Mouse (Mus musculus) forebrain, embryonic 15.5 days (tissue): ENCODE results near the gene Ptdss2. TPM values are rescaled to one million over a fixed set of nuclear protein-coding genes. Genes with fewer than 3 reads are reported as not detected.
A peak's percentile ranks its signal among the peaks of the same experiment; 100 is the strongest.

Experiments
- ATAC-seq: fragments of 200-750 bp; cut with Nextera tagmentation; replicated peaks from 2 replicates; pipeline ENCODE4 v1.8.0; 2017; ENCODE audit warnings: mild to moderate bottlenecking, moderate TSS enrichment, moderate library complexity
- H3K27ac ChIP-seq: fragments of 300-500 bp; sonication (generic); replicated peaks from 2 replicates; pipeline ENCODE4 v1.5.1; 2015; ENCODE audit warnings: mild to moderate bottlenecking, inconsistent platforms
- H3K27me3 ChIP-seq: fragments of 300-500 bp; sonication (generic); 2 replicates; pipeline ENCODE4 v1.6.1; 2015; ENCODE audit warnings: inconsistent platforms
- H3K36me3 ChIP-seq: fragments of 300-500 bp; sonication (generic); 2 replicates; pipeline ENCODE4 v1.6.1; 2015; ENCODE audit warnings: mild to moderate bottlenecking, inconsistent platforms
- H3K4me1 ChIP-seq: fragments of 300-500 bp; sonication (generic); 2 replicates; pipeline ENCODE4 v1.6.1; 2015; ENCODE audit warnings: inconsistent platforms
- H3K4me2 ChIP-seq: fragments of 300-500 bp; sonication (generic); replicated peaks from 2 replicates; pipeline ENCODE4 v1.6.1; 2015; ENCODE audit warnings: mild to moderate bottlenecking, inconsistent platforms
- H3K4me3 ChIP-seq: fragments of 300-500 bp; sonication (generic); 2 replicates; pipeline ENCODE4 v1.5.1; 2015; ENCODE audit warnings: mild to moderate bottlenecking, inconsistent platforms
- H3K9ac ChIP-seq: fragments of 300-500 bp; sonication (generic); replicated peaks from 2 replicates; pipeline ENCODE4 v1.6.1; 2015; ENCODE audit warnings: mild to moderate bottlenecking, inconsistent platforms
- H3K9me3 ChIP-seq: fragments of 300-500 bp; sonication (generic); 2 replicates; pipeline ENCODE4 v1.6.1; 2016; ENCODE audit warnings: inconsistent platforms
- WGBS: fragments of 180-500 bp; shearing (Covaris S2); methylation state at CpG from one replicate; pipeline ENCODE4 v1.1.7; 2015; ENCODE audit warnings: mixed read lengths; 5-methylcytosine and 5-hydroxymethylcytosine counted together
- polyA plus RNA-seq: library from polyadenylated mRNA; unstranded; fragments of >200 nt; fragmentation: Nextera tagmentation; extraction: Ambion mirVana; gene quantifications from 2 replicates; pipeline ENCODE4 v1.2.1, GENCODE M21; 2015

Ptdss2 gene
- polyA plus RNA-seq, 1 experiment from 2014 or later: 74.5 TPM

- H3K27ac ChIP-seq: no peak overlapping the region
- no peaks in the 10 kb centered on the region for H3K27me3 ChIP-seq
- 90% methylated on average over 6 of the region's 6 CpGs for WGBS
- no peak overlapping the region for H3K4me2 ChIP-seq
- H3K4me3 ChIP-seq: no peak overlapping the region
- peaks cover 17% of the 10 kb centered on the region for H3K36me3 ChIP-seq
- peaks cover 17% of the 10 kb centered on the region for H3K4me1 ChIP-seq
- H3K9ac ChIP-seq: no peak overlapping the region
- no peak for ATAC-seq
- no peaks in the 10 kb centered on the region for H3K9me3 ChIP-seq
Observed at GRCm38 (mm10) chr7:141164850-141165249, 42.7 kb downstream of the Ptdss2 start.

DNA sequence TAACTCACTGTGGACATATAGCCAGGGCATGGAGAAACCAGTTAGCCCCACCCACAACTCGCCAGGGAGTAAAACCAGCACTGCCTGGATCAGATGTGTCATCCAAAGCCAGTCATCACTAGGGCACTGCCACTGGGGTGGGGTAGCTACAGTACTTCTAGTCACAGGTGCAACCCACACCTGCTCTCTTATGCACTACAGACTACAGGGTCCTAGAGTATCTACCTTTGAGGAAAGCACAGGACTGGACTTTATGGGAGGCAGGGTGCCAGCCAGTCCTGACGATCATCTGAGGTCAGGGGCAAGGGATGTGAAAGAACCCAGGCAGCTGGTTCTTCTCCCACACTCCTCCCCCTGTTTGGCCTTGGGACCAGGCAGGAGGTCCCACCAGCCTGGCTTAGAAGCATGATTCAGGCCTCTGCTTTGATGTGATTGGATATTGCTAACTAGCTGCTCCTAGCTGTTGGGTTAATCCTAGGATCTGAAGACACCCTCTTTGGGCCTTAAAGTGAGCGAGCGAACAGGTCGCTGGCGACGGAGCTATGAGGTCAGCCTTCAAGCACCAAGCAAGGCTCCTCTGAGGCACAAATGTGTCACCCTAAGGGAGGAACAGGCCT lies 45.8 kb downstream of the Ptdss2 start:
- H3K4me1 ChIP-seq: peaks cover 19% of the 10 kb centered on the region
- H3K36me3 ChIP-seq: no peaks in the 10 kb centered on the region
- no peaks in the 10 kb centered on the region for H3K9me3 ChIP-seq
- 18% methylated on average over 7 of the region's 7 CpGs for WGBS
- peak overlapping the region; percentile 43 for H3K4me2 ChIP-seq
- ATAC-seq: no peak
- no peak overlapping the region for H3K27ac ChIP-seq
- peak overlapping the region; percentile 37 for H3K9ac ChIP-seq
- H3K27me3 ChIP-seq: no peaks in the 10 kb centered on the region
- H3K4me3 ChIP-seq: peak overlapping the region; percentile 34

GRCm38 (mm10) chr7:141168518-141168953 lies 46.4 kb downstream of the Ptdss2 start:
- no peaks in the 10 kb centered on the region for H3K36me3 ChIP-seq
- peak overlapping the region; percentile 43 for H3K4me2 ChIP-seq
- ATAC-seq: no peak
- peaks cover 25% of the 10 kb centered on the region for H3K4me1 ChIP-seq
- no peak overlapping the region for H3K27ac ChIP-seq
- H3K9ac ChIP-seq: peak overlapping the region; percentile 37
- no peaks in the 10 kb centered on the region for H3K27me3 ChIP-seq
- H3K4me3 ChIP-seq: peak overlapping the region; percentile 34
- H3K9me3 ChIP-seq: no peaks in the 10 kb centered on the region
- WGBS: 6% methylated on average over 22 of the region's 22 CpGs

DNA sequence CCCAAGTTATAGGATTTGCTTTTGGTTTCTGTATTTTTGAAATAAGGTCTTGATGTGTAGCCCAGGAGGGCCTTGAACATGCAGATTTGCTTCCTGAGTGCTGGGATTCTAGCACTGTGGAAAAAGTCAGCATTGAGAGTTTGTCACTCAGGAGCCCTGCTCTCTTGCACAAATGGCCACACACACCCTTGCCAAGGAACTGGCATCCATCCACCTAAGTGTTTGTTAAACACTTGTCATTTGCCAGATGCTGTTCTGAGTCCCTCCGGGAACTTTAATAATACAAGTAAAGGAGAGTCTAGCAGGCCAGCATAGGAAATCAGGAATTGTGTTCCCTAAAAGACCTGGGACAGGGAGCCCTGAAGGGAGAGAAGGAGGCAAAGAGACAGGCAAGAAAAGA lies 47.1 kb downstream of the Ptdss2 start:
- no peak overlapping the region for H3K4me3 ChIP-seq
- H3K36me3 ChIP-seq: no peaks in the 10 kb centered on the region
- peaks cover 25% of the 10 kb centered on the region for H3K4me1 ChIP-seq
- H3K27ac ChIP-seq: no peak overlapping the region
- WGBS: 34% methylated on average over 1 of the region's 1 CpGs
- no peak overlapping the region for H3K9ac ChIP-seq
- H3K27me3 ChIP-seq: no peaks in the 10 kb centered on the region
- no peak for ATAC-seq
- no peak overlapping the region for H3K4me2 ChIP-seq
- H3K9me3 ChIP-seq: no peaks in the 10 kb centered on the region

DNA sequence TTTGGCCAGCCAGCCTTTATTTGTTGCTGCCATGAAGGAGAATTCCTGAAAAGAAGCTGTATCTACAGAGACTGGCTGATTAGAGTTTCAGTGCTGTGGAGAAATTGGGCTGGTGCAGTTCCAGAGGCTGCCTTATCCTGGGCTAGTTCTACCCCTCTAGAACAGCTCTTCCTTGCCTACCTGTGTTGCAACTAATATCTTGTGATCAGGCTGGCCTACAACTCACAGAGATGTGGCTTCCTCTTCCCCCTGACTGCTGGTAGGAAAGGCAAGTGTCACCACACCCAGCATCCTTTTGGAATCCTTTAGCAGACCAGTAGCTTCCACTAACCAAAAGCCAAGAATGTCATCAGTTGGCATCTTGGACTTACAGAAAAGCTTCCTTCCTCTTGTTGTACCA lies 47.7 kb downstream of the Ptdss2 start:
- H3K4me3 ChIP-seq: no peak overlapping the region
- H3K27ac ChIP-seq: no peak overlapping the region
- no peak overlapping the region for H3K4me2 ChIP-seq
- no peaks in the 10 kb centered on the region for H3K36me3 ChIP-seq
- H3K4me1 ChIP-seq: peaks cover 25% of the 10 kb centered on the region
- H3K9me3 ChIP-seq: no peaks in the 10 kb centered on the region
- no peaks in the 10 kb centered on the region for H3K27me3 ChIP-seq
- H3K9ac ChIP-seq: no peak overlapping the region
- no peak for ATAC-seq

- no peaks in the 10 kb centered on the region for H3K27me3 ChIP-seq
- peak within 1 kb of the TSS; percentile 72 for H3K9ac ChIP-seq
- H3K4me2 ChIP-seq: peak within 1 kb of the TSS; percentile 79
- H3K27ac ChIP-seq: peak within 1 kb of the TSS; percentile 95
- peaks cover 25% of the 10 kb centered on the region for H3K4me1 ChIP-seq
- peak within 1 kb of the TSS; percentile 63 for H3K4me3 ChIP-seq
- no peaks in the 10 kb centered on the region for H3K9me3 ChIP-seq
- peak; percentile 98 for ATAC-seq
- H3K36me3 ChIP-seq: no peaks in the 10 kb centered on the region
- WGBS: 3% methylated on average over 55 of the region's 55 CpGs
Observed at GRCm38 (mm10) chr7:141172116-141173006, 50.2 kb downstream of the Ptdss2 start, which contains the start of gene Rnh1. Gene Rnh1 (minus strand): TSS chr7:141172857.

GRCm38 (mm10) chr7:141173323-141173850 lies 51.2 kb downstream of the Ptdss2 start:
- ATAC-seq: no peak
- no peaks in the 10 kb centered on the region for H3K27me3 ChIP-seq
- 88% methylated on average over 5 of the region's 5 CpGs for WGBS
- no peaks in the 10 kb centered on the region for H3K36me3 ChIP-seq
- H3K9ac ChIP-seq: peak overlapping the region; percentile 72
- H3K9me3 ChIP-seq: no peaks in the 10 kb centered on the region
- peak overlapping the region; percentile 95 for H3K27ac ChIP-seq
- peak overlapping the region; percentile 63 for H3K4me3 ChIP-seq
- peak overlapping the region; percentile 79 for H3K4me2 ChIP-seq
- peaks cover 19% of the 10 kb centered on the region for H3K4me1 ChIP-seq

DNA sequence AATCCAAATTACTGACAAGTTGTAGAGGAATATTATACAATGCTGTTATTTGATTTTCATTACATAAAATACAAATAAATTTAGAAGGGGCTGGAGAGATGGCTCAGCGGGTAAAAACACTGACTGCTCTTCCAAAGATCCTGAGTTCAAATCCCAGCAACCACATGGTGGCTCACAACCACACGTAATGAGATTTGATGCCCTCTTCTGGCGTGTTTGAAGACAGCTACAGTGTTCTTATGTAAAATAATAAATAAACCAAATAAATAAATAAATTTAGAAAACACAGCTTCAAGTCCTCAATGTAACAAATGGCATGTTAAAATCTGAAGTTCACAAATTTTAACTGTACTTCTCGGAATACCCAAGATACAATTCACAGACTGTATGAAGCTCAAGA lies 52.9 kb downstream of the Ptdss2 start:
- no peaks in the 10 kb centered on the region for H3K36me3 ChIP-seq
- ATAC-seq: no peak
- no peaks in the 10 kb centered on the region for H3K27me3 ChIP-seq
- no peak overlapping the region for H3K4me2 ChIP-seq
- H3K27ac ChIP-seq: no peak overlapping the region
- 95% methylated on average over 4 of the region's 4 CpGs for WGBS
- no peak overlapping the region for H3K4me3 ChIP-seq
- no peak overlapping the region for H3K9ac ChIP-seq
- H3K9me3 ChIP-seq: no peaks in the 10 kb centered on the region
- peaks cover 8% of the 10 kb centered on the region for H3K4me1 ChIP-seq

DNA sequence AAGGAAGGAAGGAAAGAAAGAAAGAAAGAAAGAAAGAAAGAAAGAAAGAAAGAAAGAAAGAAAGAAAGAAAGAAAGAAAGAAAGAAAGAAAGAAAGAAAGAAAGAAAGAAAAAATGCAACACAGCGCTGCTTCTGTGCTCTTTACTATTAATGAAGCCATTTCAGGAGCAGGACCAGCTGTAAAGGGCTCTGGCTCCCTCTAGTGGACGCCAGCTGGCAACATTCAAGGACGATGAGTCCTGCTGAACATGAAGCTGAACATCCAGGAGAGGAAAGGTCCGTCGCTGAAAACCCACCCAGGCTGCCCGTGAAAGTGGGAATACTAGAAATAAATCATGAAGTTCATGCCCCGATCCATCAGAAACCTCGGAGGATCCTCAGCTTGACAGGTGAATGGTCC lies 54.0 kb downstream of the Ptdss2 start:
- under 1% methylated on average over 8 of the region's 8 CpGs for WGBS

GRCm38 (mm10) chr7:141188194-141188593 lies 66.0 kb downstream of the Ptdss2 start:
- Histone ChIP-seq H3K4me3 (no peak overlapping the region), H3K4me2 (no peak overlapping the region), H3K9me3 (no peaks in the 10 kb centered on the region), H3K9ac (no peak overlapping the region), H3K27me3 (no peaks in the 10 kb centered on the region), H3K4me1 (peaks cover 15% of the 10 kb centered on the region), H3K36me3 (peaks cover 29% of the 10 kb centered on the region), H3K27ac (no peak overlapping the region)
- no peak for ATAC-seq
- WGBS: 90% methylated on average over 3 of the region's 3 CpGs

More for the DNA sequence above, 54.0 kb downstream of the Ptdss2 start:
- no peak overlapping the region for H3K4me3 ChIP-seq
- no peaks in the 10 kb centered on the region for H3K36me3 ChIP-seq
- H3K4me1 ChIP-seq: peaks cover 8% of the 10 kb centered on the region
- H3K4me2 ChIP-seq: 0 out of 2 replicates have a peak overlapping the region, but pooled peaks have one; percentile 11
- H3K9ac ChIP-seq: no peak overlapping the region; the same call in 1 of the 2 replicates
- ATAC-seq: no peak
- no peaks in the 10 kb centered on the region for H3K27me3 ChIP-seq
- H3K9me3 ChIP-seq: no peaks in the 10 kb centered on the region
- no peak overlapping the region for H3K27ac ChIP-seq

- Histone ChIP-seq H3K27me3 (no peaks in the 10 kb centered on the region), H3K4me3 (no peak overlapping the region), H3K9ac (no peak overlapping the region), H3K9me3 (no peaks in the 10 kb centered on the region), H3K36me3 (peaks cover 29% of the 10 kb centered on the region), H3K4me1 (peaks cover 16% of the 10 kb centered on the region), H3K4me2 (no peak overlapping the region), H3K27ac (no peak overlapping the region)
- 91% methylated on average over 3 of the region's 3 CpGs for WGBS
- no peak for ATAC-seq
Observed at GRCm38 (mm10) chr7:141188733-141189132, 66.6 kb downstream of the Ptdss2 start.

- H3K27me3 ChIP-seq: no peaks in the 10 kb centered on the region
Observed at GRCm38 (mm10) chr7:141190220-141190619, 68.0 kb downstream of the Ptdss2 start.

More at GRCm38 (mm10) chr7:141190220-141190619, 68.0 kb downstream of the Ptdss2 start:
- Histone ChIP-seq H3K9ac (no peak overlapping the region), H3K9me3 (no peaks in the 10 kb centered on the region), H3K36me3 (peaks cover 29% of the 10 kb centered on the region), H3K4me1 (peaks cover 26% of the 10 kb centered on the region), H3K27ac (no peak overlapping the region), H3K4me2 (no peak overlapping the region), H3K4me3 (no peak overlapping the region)
- WGBS: 94% methylated on average over 3 of the region's 3 CpGs
- ATAC-seq: no peak
